Mouse (Mus musculus): ENCODE results near the gene Adcy9.

DNA sequence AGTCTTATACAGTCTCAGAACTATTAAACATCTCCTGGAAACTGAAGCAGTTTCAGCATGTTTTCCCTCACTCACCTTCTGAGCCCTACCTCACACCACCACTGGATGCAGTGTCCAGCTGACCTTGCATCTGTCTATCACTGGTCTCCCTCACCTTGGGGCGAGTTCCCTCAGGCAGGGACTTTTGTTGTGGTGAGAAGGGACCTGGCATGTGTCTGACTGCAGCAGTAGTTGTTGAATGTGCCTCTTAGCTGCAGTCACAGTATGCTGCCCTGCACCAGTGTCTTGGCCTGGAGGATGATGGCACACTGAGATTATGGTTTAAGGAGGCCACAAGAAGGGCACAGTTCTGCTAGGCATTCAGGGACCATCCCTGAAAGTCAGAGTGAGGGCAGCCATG, 19.2 kb downstream of the Adcy9 start:
- TF ChIP-seq CTCF (conservative IDR thresholded peaks at IDR 0.05; ENCODE audit: low read length) (no peak), POU5F1 (IDR thresholded peaks at IDR 0.05; ENCODE audit: borderline replicate concordance, low read length) (no peak)

Measured in E14TG2a.4 (cell line).